Mouse (Mus musculus) small intestine, adult 2 months (tissue): ENCODE results near the gene Luc7l3.

ENCODE experiments used
- CTCF ChIP-seq: fragments of 200-500 bp; IDR thresholded peaks from 2 replicates; pipeline ENCODE4 v1.5.1; 2012; ENCODE audit warnings: low read depth, mild to moderate bottlenecking, control low read depth, inconsistent platforms, low read length, moderate library complexity, mixed read lengths; ENCODE audit not compliant: insufficient replicate concordance, insufficient read length; ENCODE audit errors: extremely low read depth
- POLR2A ChIP-seq: fragments of 200-500 bp; IDR thresholded peaks from 2 replicates; pipeline ENCODE4 v1.6.1; 2012; ENCODE audit warnings: low read depth, mild to moderate bottlenecking, control low read depth, inconsistent platforms, low read length, moderate library complexity

DNA sequence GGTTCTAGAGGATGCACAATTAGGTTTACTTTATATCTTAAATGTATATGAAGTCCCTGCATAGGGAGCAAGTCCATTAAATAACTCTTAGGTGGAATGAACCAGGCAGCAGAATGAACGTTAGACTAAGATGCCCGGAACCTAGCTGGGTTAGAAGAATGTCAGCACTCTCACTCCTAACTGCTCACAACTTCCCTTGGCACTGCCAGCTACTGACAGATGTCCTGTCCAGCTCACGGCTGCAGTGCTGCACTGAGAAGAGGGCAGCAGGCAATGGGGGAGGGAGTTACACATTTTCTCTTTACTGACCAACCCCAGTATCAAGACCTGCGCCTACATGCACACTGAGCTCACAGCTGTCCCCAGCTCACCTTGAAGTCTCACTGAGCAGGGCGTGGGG is 34.7 kb downstream of the Luc7l3 start:
- TF ChIP-seq POLR2A (no peak), CTCF (no peak)
